Mouse (Mus musculus) midbrain, embryonic 16.5 days (tissue): ENCODE measurements at regions not wholly inside any gene's neighbourhood (a gene's known extent, or its start where the extent isn't known, plus 50 kb on each side); places are given as distances from the start of the nearest gene placed in this dataset.

Experiments used
- ATAC-seq: fragments of 200-750 bp; cut with Nextera tagmentation; 2 replicates; pipeline ENCODE4 v1.8.0; 2017; ENCODE audit warnings: moderate TSS enrichment
- H3K27ac ChIP-seq: fragments of 300-500 bp; sonication (generic); 2 replicates; pipeline ENCODE4 v1.5.1; 2014; ENCODE audit warnings: mild to moderate bottlenecking, low read length, mixed read lengths
- H3K27me3 ChIP-seq: fragments of 300-500 bp; sonication (generic); 2 replicates; pipeline ENCODE4 v1.6.1; 2014; ENCODE audit warnings: low read depth, low read length, mixed read lengths; ENCODE audit not compliant: control insufficient read depth, insufficient read depth
- H3K36me3 ChIP-seq: fragments of 300-500 bp; sonication (generic); 2 replicates; pipeline ENCODE4 v1.6.1; 2014; ENCODE audit warnings: mild to moderate bottlenecking, low read length, moderate library complexity, mixed read lengths; ENCODE audit not compliant: control insufficient read depth, insufficient read depth
- H3K4me1 ChIP-seq: fragments of 300-500 bp; sonication (generic); 2 replicates; pipeline ENCODE4 v1.6.1; 2014; ENCODE audit warnings: mild to moderate bottlenecking, low read length, mixed read lengths; ENCODE audit not compliant: control insufficient read depth, insufficient read depth
- H3K4me2 ChIP-seq: fragments of 300-500 bp; sonication (generic); 2 replicates; pipeline ENCODE4 v1.6.1; 2014; ENCODE audit warnings: mild to moderate bottlenecking, low read length, mixed read lengths
- H3K4me3 ChIP-seq: fragments of 300-500 bp; sonication (generic); 2 replicates; pipeline ENCODE4 v1.5.1; 2014; ENCODE audit warnings: low read depth, mild to moderate bottlenecking, low read length, moderate library complexity, mixed read lengths
- H3K9ac ChIP-seq: fragments of 300-500 bp; sonication (generic); 2 replicates; pipeline ENCODE4 v1.6.1; 2014; ENCODE audit warnings: low read depth, low read length, mixed read lengths
- H3K9me3 ChIP-seq: fragments of 300-500 bp; sonication (generic); replicated peaks from 2 replicates; pipeline ENCODE4 v1.6.1; 2014; ENCODE audit warnings: mild to moderate bottlenecking, low read length, mixed read lengths; ENCODE audit not compliant: control insufficient read depth, poor library complexity, severe bottlenecking
- WGBS: fragments of 180-500 bp; shearing (Covaris S2); extraction: QIAGEN DNeasy Blood & Tissue Kit; methylation state at CpG from one replicate; pipeline ENCODE4 v1.1.7; 2014; 5-methylcytosine and 5-hydroxymethylcytosine counted together

- Histone ChIP-seq H3K4me2 (no peak overlapping the region), H3K36me3 (no peaks in the 10 kb centered on the region), H3K9ac (no peak overlapping the region), H3K27ac (no peak overlapping the region), H3K4me3 (no peak overlapping the region), H3K9me3 (no peaks in the 10 kb centered on the region), H3K4me1 (no peaks in the 10 kb centered on the region; the same call in 1 of the 2 replicates), H3K27me3 (no peaks in the 10 kb centered on the region)
- peak; percentile 66 for ATAC-seq
- 19% methylated on average over 1 of the region's 1 CpGs for WGBS
These were observed 396.9 kb upstream of the Cdh4 start for GRCm38 (mm10) chr2:179045361-179045760.

- Histone ChIP-seq H3K4me2 (no peak overlapping the region), H3K9ac (no peak overlapping the region), H3K4me1 (no peaks in the 10 kb centered on the region; the same call in 1 of the 2 replicates), H3K36me3 (no peaks in the 10 kb centered on the region), H3K9me3 (no peaks in the 10 kb centered on the region), H3K4me3 (no peak overlapping the region), H3K27me3 (no peaks in the 10 kb centered on the region), H3K27ac (no peak overlapping the region)
- 64% methylated on average over 8 of the region's 8 CpGs for WGBS
- ATAC-seq: no peak; the same call in 1 of the 2 replicates
These were observed 387.8 kb upstream of the Cdh4 start for GRCm38 (mm10) chr2:179054441-179054840.

- Histone ChIP-seq H3K9me3 (no peaks in the 10 kb centered on the region), H3K4me2 (no peak overlapping the region), H3K27me3 (no peaks in the 10 kb centered on the region), H3K4me3 (no peak overlapping the region), H3K27ac (no peak overlapping the region), H3K9ac (no peak overlapping the region), H3K36me3 (no peaks in the 10 kb centered on the region), H3K4me1 (peaks cover 5% of the 10 kb centered on the region; the same call in 1 of the 2 replicates)
- WGBS: 17% methylated on average over 8 of the region's 8 CpGs
- peak; percentile 50 for ATAC-seq
These were observed 377.6 kb upstream of the Cdh4 start for GRCm38 (mm10) chr2:179064616-179065015.

- Histone ChIP-seq H3K27me3 (no peaks in the 10 kb centered on the region), H3K9ac (no peak overlapping the region), H3K27ac (no peak overlapping the region), H3K36me3 (no peaks in the 10 kb centered on the region), H3K9me3 (no peaks in the 10 kb centered on the region), H3K4me2 (no peak overlapping the region), H3K4me3 (no peak overlapping the region), H3K4me1 (peaks cover 5% of the 10 kb centered on the region; the same call in 1 of the 2 replicates)
- WGBS: 76% methylated on average over 6 of the region's 6 CpGs
- no peak for ATAC-seq
These were observed 372.7 kb upstream of the Cdh4 start for GRCm38 (mm10) chr2:179069520-179069919.

- H3K4me2 ChIP-seq: no peak overlapping the region
- no peak overlapping the region for H3K4me3 ChIP-seq
- 43% methylated on average over 1 of the region's 1 CpGs for WGBS
- H3K9ac ChIP-seq: no peak overlapping the region
- H3K4me1 ChIP-seq: no peaks in the 10 kb centered on the region; the same call in 1 of the 2 replicates
- H3K36me3 ChIP-seq: no peaks in the 10 kb centered on the region
- no peaks in the 10 kb centered on the region for H3K9me3 ChIP-seq
- no peaks in the 10 kb centered on the region for H3K27me3 ChIP-seq
- H3K27ac ChIP-seq: no peak overlapping the region
- no peak for ATAC-seq
These were observed 371.9 kb upstream of the Cdh4 start for GRCm38 (mm10) chr2:179070346-179070745.

- 70% methylated on average over 13 of the region's 13 CpGs for WGBS
- no peak for ATAC-seq
- no peaks in the 10 kb centered on the region for H3K27me3 ChIP-seq
These were observed 361.6 kb upstream of the Cdh4 start for GRCm38 (mm10) chr2:179080462-179081274.

GRCm38 (mm10) chr2:179086915-179087314 lies 355.3 kb upstream of the Cdh4 start:
- 81% methylated on average over 9 of the region's 9 CpGs for WGBS
- H3K4me2 ChIP-seq: no peak overlapping the region
- H3K4me1 ChIP-seq: no peaks in the 10 kb centered on the region
- no peak overlapping the region for H3K4me3 ChIP-seq
- H3K27me3 ChIP-seq: no peaks in the 10 kb centered on the region
- no peak overlapping the region for H3K27ac ChIP-seq
- H3K9ac ChIP-seq: no peak overlapping the region
- H3K9me3 ChIP-seq: no peaks in the 10 kb centered on the region
- no peaks in the 10 kb centered on the region for H3K36me3 ChIP-seq
- no peak for ATAC-seq

More at GRCm38 (mm10) chr2:179080462-179081274, 361.6 kb upstream of the Cdh4 start:
- Histone ChIP-seq H3K4me1 (no peaks in the 10 kb centered on the region), H3K4me2 (no peak overlapping the region), H3K4me3 (no peak overlapping the region), H3K36me3 (no peaks in the 10 kb centered on the region), H3K9me3 (no peaks in the 10 kb centered on the region), H3K9ac (no peak overlapping the region), H3K27ac (no peak overlapping the region)

- H3K4me1 ChIP-seq: peaks cover 6% of the 10 kb centered on the region
- 40% methylated on average over 3 of the region's 3 CpGs for WGBS
- no peaks in the 10 kb centered on the region for H3K27me3 ChIP-seq
- H3K4me2 ChIP-seq: no peak overlapping the region
- H3K9me3 ChIP-seq: no peaks in the 10 kb centered on the region
- ATAC-seq: no peak
- no peak overlapping the region for H3K9ac ChIP-seq
- H3K27ac ChIP-seq: no peak overlapping the region
- no peak overlapping the region for H3K4me3 ChIP-seq
- H3K36me3 ChIP-seq: no peaks in the 10 kb centered on the region
These were observed 350.8 kb upstream of the Cdh4 start for GRCm38 (mm10) chr2:179091480-179091879.

GRCm38 (mm10) chr2:179093996-179094395 lies 348.2 kb upstream of the Cdh4 start:
- H3K4me1 ChIP-seq: peaks cover 6% of the 10 kb centered on the region
- H3K9ac ChIP-seq: no peak overlapping the region
- peak overlapping the region; percentile 28 for H3K4me2 ChIP-seq
- no peaks in the 10 kb centered on the region for H3K27me3 ChIP-seq
- no peak overlapping the region for H3K4me3 ChIP-seq
- 17% methylated on average over 11 of the region's 11 CpGs for WGBS
- peak; percentile 70; the same call in 1 of the 2 replicates for ATAC-seq
- no peaks in the 10 kb centered on the region for H3K36me3 ChIP-seq
- H3K9me3 ChIP-seq: no peaks in the 10 kb centered on the region
- H3K27ac ChIP-seq: no peak overlapping the region
